Mouse (Mus musculus) thymus, postnatal 4 days (tissue): ENCODE results near the gene Vtcn1.

Experiments
- DNase-seq: peaks from one replicate; pipeline ENCODE4 v3.0.0; 2021

The Vtcn1 gene

GRCm38 (mm10) chr3:100857139-100857538, 31.9 kb downstream of the Vtcn1 start:
- no peak for DNase-seq

- DNase-seq, result no peak
These were observed 33.2 kb downstream of the Vtcn1 start for GRCm38 (mm10) chr3:100858334-100859002.

- DNase-seq, result no peak
These were observed 36.3 kb downstream of the Vtcn1 start for GRCm38 (mm10) chr3:100861307-100862303.

- DNase-seq, result no peak
These were observed 41.7 kb downstream of the Vtcn1 start for GRCm38 (mm10) chr3:100866946-100867345.

- DNase-seq, result no peak
These were observed 51.8 kb downstream of the Vtcn1 start for GRCm38 (mm10) chr3:100877057-100877456.

GRCm38 (mm10) chr3:100881403-100881802, 56.1 kb downstream of the Vtcn1 start:
- DNase-seq, result no peak

GRCm38 (mm10) chr3:100881843-100882634, 56.8 kb downstream of the Vtcn1 start:
- DNase-seq, result no peak

GRCm38 (mm10) chr3:100889234-100889633, 64.0 kb downstream of the Vtcn1 start:
- no peak for DNase-seq

GRCm38 (mm10) chr3:100890406-100890805, 65.1 kb downstream of the Vtcn1 start:
- no peak for DNase-seq

GRCm38 (mm10) chr3:100892383-100893335, 67.4 kb downstream of the Vtcn1 start:
- DNase-seq, result no peak

- DNase-seq, result no peak
These were observed 70.2 kb downstream of the Vtcn1 start for GRCm38 (mm10) chr3:100895500-100895899.

- no peak for DNase-seq
These were observed 80.9 kb downstream of the Vtcn1 start for GRCm38 (mm10) chr3:100906128-100906527.

- peak; percentile 66 for DNase-seq
These were observed 81.7 kb downstream of the Vtcn1 start for GRCm38 (mm10) chr3:100906916-100907315.

- no peak for DNase-seq
These were observed 83.3 kb downstream of the Vtcn1 start for GRCm38 (mm10) chr3:100908594-100908993.

GRCm38 (mm10) chr3:100910621-100911020, 85.4 kb downstream of the Vtcn1 start:
- no peak for DNase-seq

GRCm38 (mm10) chr3:100911026-100911425, 85.8 kb downstream of the Vtcn1 start:
- DNase-seq, result no peak

GRCm38 (mm10) chr3:100911498-100912213, 86.4 kb downstream of the Vtcn1 start:
- DNase-seq, result no peak

- DNase-seq, result no peak
These were observed 91.6 kb downstream of the Vtcn1 start for GRCm38 (mm10) chr3:100916844-100917243.

GRCm38 (mm10) chr3:100920611-100921140, 95.4 kb downstream of the Vtcn1 start:
- DNase-seq, result no peak

- peak; percentile 94 for DNase-seq
These were observed 96.7 kb downstream of the Vtcn1 start, which contains the start of gene Trim45 for GRCm38 (mm10) chr3:100921825-100922505. Gene Trim45 (plus strand): TSS chr3:100922202.
